Mouse (Mus musculus) lung, postnatal 0 days (tissue): ENCODE measurements around the gene Olfr628.

Source experiments
- CTCF ChIP-seq: IDR thresholded peaks from 2 replicates; pipeline ENCODE4 v1.5.1; 2016; ENCODE audit warnings: antibody characterized with exemption, mild to moderate bottlenecking
- EP300 ChIP-seq: IDR thresholded peaks from 2 replicates; pipeline ENCODE4 v1.6.1; 2016; ENCODE audit warnings: antibody characterized with exemption, mild to moderate bottlenecking, control low read depth

DNA sequence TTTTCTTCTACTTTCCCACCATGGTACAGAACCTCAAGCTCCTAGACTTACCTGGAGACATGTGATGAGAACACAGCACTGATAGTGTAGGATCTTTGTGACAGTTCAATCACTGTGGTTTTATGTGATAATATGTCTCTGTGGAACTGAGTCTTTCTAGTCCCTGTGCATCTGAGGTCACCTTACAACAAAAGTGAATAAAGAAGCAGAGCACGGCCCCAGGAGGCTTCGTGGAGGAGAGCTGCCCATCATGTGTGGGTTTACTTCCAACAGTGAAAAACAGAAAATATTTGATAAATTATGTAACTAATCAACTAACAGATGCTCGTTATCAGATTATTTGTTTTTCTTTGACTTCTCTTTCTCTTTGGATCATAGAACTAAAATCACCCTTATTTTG lies 49.4 kb downstream of the Olfr628 start, which contains the start of gene Olfr68:
- TF ChIP-seq CTCF (no peak), EP300 (no peak)
